Mouse (Mus musculus): ENCODE measurements around the gene Pdgfd.
"Not testable (repeated sequence)": the region's sequence is repeated elsewhere in the genome, so short reads cannot be mapped to it uniquely, and the experiment has no call there.

Pdgfd gene

GRCm38 (mm10) chr9:6168391-6169037 is at the start of gene Pdgfd:
Pdgfd (plus strand) TSS chr9:6168584.
- DNase-seq (ENCODE audit: low read depth, low spot score): peak; percentile 17

GRCm38 (mm10) chr9:6169038-6169431 is 651 bp downstream of the Pdgfd start:
- no peak for DNase-seq (ENCODE audit: low read depth, low spot score)

DNA sequence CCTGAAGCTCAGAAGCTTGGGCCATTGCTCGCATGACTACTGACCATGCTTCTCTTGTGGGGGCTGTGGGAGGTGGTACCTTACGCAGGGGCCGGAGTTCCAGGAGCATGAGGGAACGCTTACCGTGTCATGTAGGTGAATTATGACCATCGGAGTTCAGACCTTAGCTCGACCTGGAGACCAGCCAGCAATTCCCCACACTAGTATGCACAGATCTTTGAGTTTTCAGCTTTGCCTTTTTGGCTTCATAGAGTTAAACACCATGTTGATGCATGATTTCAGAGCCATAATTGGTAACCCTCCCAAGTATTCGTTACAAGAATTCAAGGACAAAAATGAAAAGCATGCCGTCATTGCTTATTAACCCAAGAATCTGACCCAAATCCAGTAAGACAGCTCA is 2.6 kb downstream of the Pdgfd start:
- no peak for DNase-seq (ENCODE audit: low read depth, low spot score)

DNA sequence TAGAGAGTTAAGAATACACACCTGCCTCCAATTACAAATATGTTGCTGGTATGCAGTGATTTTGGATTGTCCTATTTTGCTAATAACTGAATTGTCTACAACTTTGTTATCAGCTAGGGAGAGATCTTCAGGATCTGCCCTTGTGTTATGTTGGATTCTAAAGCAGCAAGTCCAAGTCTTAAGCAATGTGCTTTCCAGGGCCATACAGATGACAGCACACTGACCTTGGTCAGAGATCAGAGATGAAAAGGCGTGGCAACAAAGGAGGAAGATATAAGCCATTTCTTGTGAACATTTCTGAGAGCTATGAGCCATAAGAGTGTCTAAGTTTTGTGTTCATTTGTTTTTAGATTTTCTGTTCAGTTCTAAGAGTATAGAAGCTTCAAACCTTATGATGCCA is 4.9 kb downstream of the Pdgfd start:
- no peak for DNase-seq (ENCODE audit: low read depth, low spot score)

DNA sequence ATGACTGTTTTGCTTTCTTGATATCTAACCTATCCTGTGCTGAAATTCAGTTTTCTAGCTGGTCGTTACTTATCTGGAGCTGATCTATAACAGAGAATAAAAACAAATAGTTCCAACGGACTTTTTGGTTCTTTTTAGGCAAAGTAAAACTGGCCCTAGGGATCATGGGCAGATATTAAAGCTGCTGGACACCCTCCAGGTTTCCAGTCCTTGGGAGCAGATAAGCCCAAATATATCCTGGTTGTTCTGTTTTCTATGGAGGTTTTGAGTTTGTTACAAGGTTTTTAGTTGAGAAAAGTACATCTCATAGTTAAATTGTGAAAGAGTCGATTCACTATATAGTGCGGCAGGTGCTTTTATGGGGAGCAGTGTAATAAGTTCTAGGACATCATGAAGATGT is 7.3 kb downstream of the Pdgfd start:
- no peak for DNase-seq (ENCODE audit: low read depth, low spot score)

- no peak for DNase-seq (ENCODE audit: low read depth, low spot score)
Measured at GRCm38 (mm10) chr9:6182307-6182923, 14.0 kb downstream of the Pdgfd start.

GRCm38 (mm10) chr9:6187955-6188354 is 19.6 kb downstream of the Pdgfd start:
- DNase-seq (ENCODE audit: low read depth, low spot score): peak; percentile 2

GRCm38 (mm10) chr9:6193352-6193751 is 25.0 kb downstream of the Pdgfd start:
- no peak for DNase-seq (ENCODE audit: low read depth, low spot score)

DNA sequence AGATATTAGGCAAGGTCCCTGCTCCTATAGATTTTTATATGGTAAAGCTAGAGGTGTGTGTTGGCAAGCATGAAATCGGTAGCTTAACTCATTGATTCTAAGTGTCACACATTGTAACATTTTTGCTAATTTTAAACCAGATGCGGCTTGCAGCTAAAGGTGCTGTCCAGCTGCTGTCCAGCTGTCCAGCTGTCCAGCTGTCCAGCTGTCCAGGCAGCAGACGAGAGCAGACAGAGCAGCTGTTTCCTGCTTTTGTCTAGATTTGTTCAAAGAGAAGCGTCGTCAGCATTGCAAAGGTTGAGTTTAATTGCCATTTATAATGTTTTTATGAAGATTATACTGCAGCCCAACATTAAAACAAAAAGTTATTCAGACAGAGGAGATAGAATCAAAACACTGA is 44.5 kb downstream of the Pdgfd start:
- DNase-seq (ENCODE audit: low read depth, low spot score): no peak

DNA sequence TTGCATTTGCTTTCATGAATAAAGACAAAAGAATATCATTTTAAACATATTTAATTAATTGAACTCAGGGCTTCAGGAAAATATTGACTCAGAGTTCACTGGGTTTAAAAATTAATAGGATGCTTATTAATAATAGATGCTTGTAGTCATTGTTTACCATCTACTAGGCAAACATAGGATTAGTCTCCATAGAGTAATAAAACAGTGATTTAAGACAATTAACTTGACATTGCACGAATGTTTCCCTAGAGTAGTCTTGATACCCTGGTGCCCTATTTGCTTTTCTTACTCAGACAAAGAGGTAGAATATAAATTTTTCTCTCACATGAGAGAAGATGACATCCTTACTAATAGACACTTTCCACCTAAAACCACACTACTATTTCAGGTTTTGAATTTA is 49.1 kb downstream of the Pdgfd start:
- DNase-seq (ENCODE audit: low read depth, low spot score): no peak

GRCm38 (mm10) chr9:6235982-6236381 is 67.6 kb downstream of the Pdgfd start:
- DNase-seq (ENCODE audit: low read depth, low spot score): not testable (repeated sequence)

DNA sequence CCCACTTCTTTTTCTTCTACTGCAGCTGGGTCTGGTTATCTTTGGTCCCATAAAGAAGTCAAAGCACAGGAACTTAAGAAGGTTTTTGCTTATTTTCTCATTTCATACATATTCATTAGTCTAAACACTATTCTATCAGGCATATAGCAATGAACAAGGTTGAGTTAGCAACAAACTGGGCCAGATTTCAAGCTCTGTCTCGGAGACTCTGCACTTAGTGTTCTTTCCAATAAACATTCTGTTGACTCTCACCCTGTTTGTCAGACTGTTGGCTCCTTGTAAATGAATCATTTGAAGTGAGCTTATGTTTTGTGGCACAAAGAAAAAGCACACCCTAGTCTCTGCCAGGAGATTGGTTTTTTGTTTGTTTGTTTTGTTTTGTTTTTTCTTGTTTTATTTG is 81.9 kb downstream of the Pdgfd start:
- DNase-seq (ENCODE audit: low read depth, low spot score): no peak

GRCm38 (mm10) chr9:6251990-6252389 is 83.6 kb downstream of the Pdgfd start:
- no peak for DNase-seq (ENCODE audit: low read depth, low spot score)

- no peak for DNase-seq (ENCODE audit: low read depth, low spot score)
Measured at GRCm38 (mm10) chr9:6257072-6257471, 88.7 kb downstream of the Pdgfd start.

DNA sequence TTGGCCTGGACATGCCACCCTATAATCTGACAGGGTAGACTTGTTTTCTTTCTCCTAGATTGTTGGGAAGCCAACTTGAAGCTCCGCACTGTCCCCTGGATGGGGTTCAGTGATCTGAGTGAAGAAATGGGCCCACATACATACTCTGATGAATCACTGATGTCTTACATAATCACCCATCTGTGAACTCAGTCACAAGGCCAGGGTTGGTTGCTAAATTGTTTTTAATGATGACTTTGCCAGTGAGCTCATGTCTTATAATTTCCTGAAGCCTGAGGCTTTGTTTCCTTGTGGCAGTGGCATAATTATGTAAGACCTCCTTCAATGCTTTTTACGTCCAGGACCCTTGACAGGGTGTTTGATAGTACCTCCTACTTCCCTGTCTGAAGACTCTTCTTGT is 96.4 kb downstream of the Pdgfd start:
- DNase-seq (ENCODE audit: low read depth, low spot score): peak; percentile 27

DNA sequence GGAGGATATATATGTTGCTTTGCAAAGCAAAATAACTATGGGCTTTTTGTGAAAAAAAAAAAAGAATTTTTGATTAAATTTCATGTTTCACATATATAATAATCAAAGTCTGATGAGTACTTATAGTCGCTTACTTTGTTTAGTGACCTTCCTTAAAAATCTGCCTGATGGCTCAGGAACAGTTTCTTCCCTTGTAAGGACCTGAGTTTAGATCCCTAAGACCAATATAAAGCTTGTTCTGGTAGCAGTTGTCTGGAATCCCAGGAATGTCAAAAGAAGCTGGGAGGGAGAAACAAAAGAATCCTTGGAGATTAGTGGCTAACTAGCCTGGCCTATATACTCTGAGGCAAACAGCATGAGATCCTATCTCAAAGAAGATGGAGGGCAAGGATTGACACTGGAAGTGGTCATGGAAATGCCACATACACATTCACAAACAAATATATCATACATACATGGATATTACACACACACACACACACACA is 101.5 kb downstream of the Pdgfd start, which contains the start of gene Ddi1:
Ddi1 (minus strand) TSS at position 51 of the 485 bp plus-strand sequence.
- peak; percentile 55 for DNase-seq (ENCODE audit: low read depth, low spot score)

DNA sequence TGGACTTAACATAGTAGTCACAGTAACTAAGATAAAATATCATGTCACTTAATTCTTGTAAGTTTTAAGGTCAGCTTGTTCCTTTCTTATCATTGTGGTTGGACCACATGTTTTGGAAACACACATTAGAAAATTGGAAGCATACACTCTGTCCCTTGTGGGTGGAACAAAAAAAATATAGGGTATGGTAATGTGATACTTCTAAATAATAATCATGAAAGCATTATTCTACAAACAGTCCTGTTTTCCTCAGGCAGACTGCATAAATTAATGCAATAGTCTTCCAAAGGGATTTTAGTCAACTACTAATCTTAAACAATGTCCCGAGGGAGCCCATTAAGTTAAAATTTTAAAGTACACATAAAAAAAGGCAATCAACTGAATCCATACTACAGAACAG is 108.0 kb downstream of the Pdgfd start:
- DNase-seq (ENCODE audit: low read depth, low spot score): peak; percentile 22

GRCm38 (mm10) chr9:6277526-6277925 is 109.1 kb downstream of the Pdgfd start:
- peak; percentile 60 for DNase-seq (ENCODE audit: low read depth, low spot score)

DNA sequence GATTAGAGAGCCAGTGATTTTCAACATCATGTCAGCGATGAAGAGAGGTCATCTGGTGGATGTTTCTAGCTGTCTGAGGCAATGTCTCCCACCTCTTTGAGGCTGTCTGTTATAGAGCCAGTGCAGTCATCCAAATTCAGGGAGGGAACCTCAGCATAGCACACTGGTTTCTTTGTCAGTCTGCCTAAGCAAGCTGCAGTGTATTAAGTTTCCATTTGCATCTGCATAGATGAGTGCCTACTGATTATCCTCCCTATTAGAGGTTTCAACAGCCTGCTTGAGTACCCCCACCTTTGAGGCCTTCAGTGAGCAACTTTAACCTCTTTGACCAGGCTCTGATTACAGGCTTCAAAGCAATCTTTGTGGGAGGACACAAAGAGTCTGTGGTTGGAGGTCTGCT is 118.4 kb downstream of the Pdgfd start:
- no peak for DNase-seq (ENCODE audit: low read depth, low spot score)

GRCm38 (mm10) chr9:6289211-6289696 is 120.9 kb downstream of the Pdgfd start:
- DNase-seq (ENCODE audit: low read depth, low spot score): no peak

DNA sequence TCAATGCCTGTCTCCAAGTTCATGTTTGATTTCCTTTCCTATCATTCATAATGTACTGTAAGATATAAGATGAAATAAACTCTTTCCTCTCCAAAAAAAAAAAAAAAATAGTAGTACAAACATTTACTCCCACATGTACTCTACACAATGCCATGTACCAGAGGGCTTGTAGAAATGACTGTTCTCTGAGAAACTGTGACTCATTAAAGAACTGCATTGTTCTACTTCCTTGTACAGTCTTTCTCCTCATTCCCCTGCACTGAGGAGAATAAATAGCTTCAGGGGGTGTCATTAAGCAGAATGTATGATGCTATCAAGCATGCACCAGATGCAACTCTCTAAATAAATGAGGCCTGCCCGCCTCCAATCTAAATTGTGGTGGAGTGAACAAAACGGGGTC is 130.2 kb downstream of the Pdgfd start:
- peak; percentile 53 for DNase-seq (ENCODE audit: low read depth, low spot score)

DNA sequence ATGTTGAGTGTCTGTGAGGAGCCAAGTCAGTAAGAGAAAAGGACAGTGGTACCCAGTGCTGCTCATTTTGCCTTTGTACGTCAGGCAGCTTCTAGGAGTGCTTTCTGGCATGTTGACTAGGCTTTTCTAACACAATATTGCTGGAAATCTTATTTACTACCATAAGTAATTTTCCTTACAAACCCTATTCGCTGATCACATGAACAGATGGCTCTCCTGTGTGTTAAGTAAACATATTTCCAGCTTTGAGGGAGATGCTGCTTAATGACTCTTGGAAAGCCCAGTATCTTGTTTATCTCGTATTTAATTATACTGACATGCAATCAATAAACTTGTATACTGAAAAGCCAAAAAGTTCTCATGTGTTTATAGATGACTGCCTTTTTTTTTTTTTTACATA is 133.7 kb downstream of the Pdgfd start:
- DNase-seq (ENCODE audit: low read depth, low spot score): no peak

GRCm38 (mm10) chr9:6304590-6304989 is 136.2 kb downstream of the Pdgfd start:
- DNase-seq (ENCODE audit: low read depth, low spot score): no peak

Measured in 3T3-L1 (cell line).